Mouse (Mus musculus) ES-Bruce4 (cell line): Measurements from ENCODE around the gene Cmtr1.

Experiments
- CTCF ChIP-seq: IDR thresholded peaks from one replicate; pipeline ENCODE4 v1.8.1; 2011; ENCODE audit warnings: low read depth, low read length
- POLR2A ChIP-seq: IDR thresholded peaks from one replicate; pipeline ENCODE4 v1.8.1; 2011; ENCODE audit warnings: low read length; ENCODE audit not compliant: insufficient read depth

- TF ChIP-seq POLR2A (no peak), CTCF (no peak)
Measured at GRCm38 (mm10) chr17:29637895-29638294, 22.5 kb upstream of the Cmtr1 start.
